Mouse (Mus musculus) liver, postnatal 0 days (tissue): ENCODE measurements at regions not wholly inside any gene's neighbourhood (a gene's known extent, or its start where the extent isn't known, plus 50 kb on each side); places are given as distances from the start of the nearest gene placed in this dataset.
A peak's percentile ranks its signal among the peaks of the same experiment; 100 is the strongest.

ENCODE experiments used
- ATAC-seq: fragments of 200-750 bp; cut with Nextera tagmentation; 2 replicates; pipeline ENCODE4 v1.8.0; 2017; ENCODE audit warnings: mild to moderate bottlenecking, moderate library complexity
- DNase-seq: peaks from one replicate; pipeline ENCODE4 v3.0.0-alpha.2; 2016
- H3K27ac ChIP-seq: fragments of 300-500 bp; sonication (generic); 2 replicates; pipeline ENCODE4 v1.5.1; 2014; ENCODE audit warnings: antibody characterized with exemption, moderate library complexity, mild to moderate bottlenecking, low read depth
- H3K27me3 ChIP-seq: fragments of 300-500 bp; sonication (generic); 2 replicates; pipeline ENCODE4 v1.6.1; 2014; ENCODE audit warnings: low read length, control low read depth, mixed read lengths; ENCODE audit not compliant: insufficient read depth
- H3K36me3 ChIP-seq: fragments of 300-500 bp; sonication (generic); replicated peaks from 2 replicates; pipeline ENCODE4 v1.6.1; 2014; ENCODE audit warnings: mild to moderate bottlenecking, control low read depth, low read length, moderate library complexity, mixed read lengths; ENCODE audit not compliant: insufficient read depth
- H3K4me1 ChIP-seq: fragments of 300-500 bp; sonication (generic); 2 replicates; pipeline ENCODE4 v1.6.1; 2014; ENCODE audit warnings: antibody characterized with exemption, mild to moderate bottlenecking, control low read depth; ENCODE audit not compliant: insufficient read depth
- H3K4me2 ChIP-seq: fragments of 300-500 bp; sonication (generic); 2 replicates; pipeline ENCODE4 v1.6.1; 2014; ENCODE audit warnings: low read depth, mild to moderate bottlenecking, low read length, moderate library complexity, mixed read lengths
- H3K4me3 ChIP-seq: fragments of 300-500 bp; sonication (generic); 2 replicates; pipeline ENCODE4 v1.5.1; 2014; ENCODE audit warnings: low read depth, low read length
- H3K9ac ChIP-seq: fragments of 300-500 bp; sonication (generic); replicated peaks from 2 replicates; pipeline ENCODE4 v1.6.1; 2014; ENCODE audit warnings: mild to moderate bottlenecking, moderate library complexity
- H3K9me3 ChIP-seq: fragments of 300-500 bp; sonication (generic); 2 replicates; pipeline ENCODE4 v1.6.1; 2016; ENCODE audit warnings: mild to moderate bottlenecking, control low read depth, low read length, mixed read lengths
- CTCF ChIP-seq: sonication (generic); IDR thresholded peaks from 2 replicates; pipeline ENCODE4 v1.5.1; 2016; ENCODE audit warnings: antibody characterized with exemption, low read depth
- EP300 ChIP-seq: IDR thresholded peaks from 2 replicates; pipeline ENCODE4 v1.6.1; 2016; ENCODE audit warnings: antibody characterized with exemption, low read depth, mild to moderate bottlenecking
- WGBS: fragments of 180-500 bp; shearing (Covaris S2); extraction: QIAGEN DNeasy Blood & Tissue Kit; methylation state at CpG from one replicate; pipeline ENCODE4 v1.1.7; 2014; ENCODE audit not compliant: insufficient replicate concordance; 5-methylcytosine and 5-hydroxymethylcytosine counted together

GRCm38 (mm10) chr7:36308106-36308620, 389.8 kb upstream of the Tshz3 start:
- H3K36me3 ChIP-seq, result no peaks in the 10 kb centered on the region
- ATAC-seq (no peak), DNase-seq (no peak)
- H3K4me1 ChIP-seq, result no peaks in the 10 kb centered on the region
- no peak overlapping the region for H3K4me2 ChIP-seq
- H3K27ac ChIP-seq, result no peak overlapping the region
- no peaks in the 10 kb centered on the region for H3K9me3 ChIP-seq
- no peaks in the 10 kb centered on the region for H3K27me3 ChIP-seq
- no peak for TF ChIP-seq CTCF
- TF ChIP-seq EP300, result no peak
- no peak overlapping the region for H3K9ac ChIP-seq
- no peak overlapping the region for H3K4me3 ChIP-seq
- WGBS, result 81% methylated on average over 10 of the region's 10 CpGs

- Histone ChIP-seq H3K9ac (no peak overlapping the region), H3K4me3 (no peak overlapping the region), H3K9me3 (no peaks in the 10 kb centered on the region; the same call in 1 of the 2 replicates), H3K27me3 (no peaks in the 10 kb centered on the region), H3K4me2 (no peak overlapping the region), H3K4me1 (no peaks in the 10 kb centered on the region), H3K27ac (no peak overlapping the region), H3K36me3 (no peaks in the 10 kb centered on the region)
- TF ChIP-seq CTCF (no peak), EP300 (no peak)
- no peak for DNase-seq
- ATAC-seq, result no peak
These were observed 420.6 kb upstream of the Tshz3 start for GRCm38 (mm10) chr7:36277275-36277674.

- H3K27ac ChIP-seq, result no peak overlapping the region
- no peaks in the 10 kb centered on the region for H3K27me3 ChIP-seq
- no peak overlapping the region for H3K9ac ChIP-seq
- no peak overlapping the region for H3K4me3 ChIP-seq
- 66% methylated on average over 5 of the region's 5 CpGs for WGBS
- no peaks in the 10 kb centered on the region for H3K9me3 ChIP-seq
- DNase-seq (no peak), ATAC-seq (no peak)
- no peak for TF ChIP-seq CTCF
- no peak for TF ChIP-seq EP300
- no peaks in the 10 kb centered on the region for H3K36me3 ChIP-seq
- no peaks in the 10 kb centered on the region for H3K4me1 ChIP-seq
- no peak overlapping the region for H3K4me2 ChIP-seq
These were observed 429.0 kb upstream of the Tshz3 start for GRCm38 (mm10) chr7:36268966-36269365.

DNA sequence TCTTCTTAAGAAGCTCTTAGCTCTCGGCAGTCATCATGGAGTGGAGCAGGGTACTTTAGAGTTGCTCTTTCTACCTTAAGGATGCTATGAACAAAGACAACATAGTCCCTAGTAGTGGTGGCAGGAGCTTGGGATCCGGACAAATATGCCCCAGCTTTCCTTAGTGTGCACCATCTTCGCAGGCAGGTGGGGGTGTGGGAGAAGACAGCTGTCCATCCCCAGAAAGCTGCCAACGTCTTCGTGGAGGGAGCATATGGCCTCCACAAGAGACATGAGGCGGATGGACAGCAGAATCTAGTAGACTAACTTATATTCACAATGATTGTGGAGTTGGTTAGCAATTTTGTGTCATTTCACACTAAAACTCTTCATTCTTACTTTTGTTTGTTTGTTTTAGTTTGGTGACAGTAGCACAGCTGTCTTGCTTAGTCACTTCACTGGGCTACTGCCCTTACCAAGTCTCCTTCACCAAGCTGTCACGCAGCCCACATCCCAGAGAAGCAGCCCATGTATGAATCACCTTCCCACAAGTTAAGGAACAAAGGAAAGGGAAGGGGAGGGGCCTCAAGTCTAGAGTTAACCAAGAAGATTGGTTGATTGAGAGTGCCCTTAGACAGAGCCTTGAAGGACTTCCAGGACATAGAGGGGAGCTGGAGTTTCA, 432.6 kb upstream of the Tshz3 start:
- Histone ChIP-seq H3K4me2 (no peak overlapping the region), H3K4me3 (no peak overlapping the region), H3K4me1 (no peaks in the 10 kb centered on the region), H3K36me3 (no peaks in the 10 kb centered on the region), H3K9ac (no peak overlapping the region), H3K9me3 (no peaks in the 10 kb centered on the region), H3K27ac (no peak overlapping the region), H3K27me3 (no peaks in the 10 kb centered on the region)
- TF ChIP-seq CTCF (no peak), EP300 (no peak)
- DNase-seq (no peak), ATAC-seq (no peak)
- WGBS, result 60% methylated on average over 7 of the region's 7 CpGs

GRCm38 (mm10) chr7:36262124-36262710, 435.7 kb upstream of the Tshz3 start:
- Histone ChIP-seq H3K4me1 (no peaks in the 10 kb centered on the region), H3K9me3 (no peaks in the 10 kb centered on the region), H3K4me3 (no peak overlapping the region), H3K27ac (0 out of 2 replicates have a peak overlapping the region, but pooled peaks have one; percentile 5), H3K4me2 (no peak overlapping the region), H3K9ac (no peak overlapping the region), H3K36me3 (no peaks in the 10 kb centered on the region), H3K27me3 (no peaks in the 10 kb centered on the region)
- ATAC-seq (no peak), DNase-seq (no peak)
- TF ChIP-seq EP300 (no peak), CTCF (no peak)
- 73% methylated on average over 8 of the region's 8 CpGs for WGBS

- H3K9ac ChIP-seq, result no peak overlapping the region
- no peak overlapping the region for H3K4me3 ChIP-seq
- H3K27ac ChIP-seq, result no peak overlapping the region
- TF ChIP-seq CTCF (no peak), EP300 (no peak)
- no peaks in the 10 kb centered on the region for H3K27me3 ChIP-seq
- WGBS, result 84% methylated on average over 15 of the region's 15 CpGs
- H3K36me3 ChIP-seq, result no peaks in the 10 kb centered on the region
- no peaks in the 10 kb centered on the region for H3K9me3 ChIP-seq
- no peak overlapping the region for H3K4me2 ChIP-seq
- H3K4me1 ChIP-seq, result no peaks in the 10 kb centered on the region
- no peak for ATAC-seq
- DNase-seq, result no peak
These were observed 440.8 kb upstream of the Tshz3 start for GRCm38 (mm10) chr7:36257102-36257501.
